Mouse (Mus musculus) lung, adult 2 months (tissue): ENCODE results near the gene Gm10392.

Experiments
- CTCF ChIP-seq: fragments of 200-500 bp; IDR thresholded peaks from 2 replicates; pipeline ENCODE4 v1.5.1; 2011; ENCODE audit warnings: mild to moderate bottlenecking, low read length, control low read depth; ENCODE audit not compliant: insufficient read depth
- POLR2A ChIP-seq: fragments of 200-500 bp; IDR thresholded peaks from 2 replicates; pipeline ENCODE4 v1.6.1; 2011; ENCODE audit warnings: low read depth, mild to moderate bottlenecking, control low read depth, low read length, borderline replicate concordance; ENCODE audit errors: extremely low read depth

GRCm38 (mm10) chr11:77492911-77493332 lies 26.1 kb downstream of the Gm10392 start:
- TF ChIP-seq CTCF = 0 out of 2 replicates have a peak, but pooled peaks have one; percentile 24
- TF ChIP-seq POLR2A = no peak
